Mouse (Mus musculus): ENCODE data around the gene Neurog1.

- TF ChIP-seq CTCF (IDR thresholded peaks at IDR 0.05; ENCODE audit: borderline replicate concordance, insufficient read depth, low read length): no peak
- TF ChIP-seq POLR2A (IDR thresholded peaks at IDR 0.05; ENCODE audit: low read depth, low read length): no peak
These were observed 30.6 kb downstream of the Neurog1 start for GRCm38 (mm10) chr13:56221129-56221910.

All from embryonic fibroblast, embryonic 13.5 days (primary cell).